Mouse (Mus musculus) frontal cortex, postnatal 10 days (tissue): ENCODE results near the gene Cdc25a.

Source experiments
- DNase-seq, 2 experiments: peaks; one replicate each; pipeline ENCODE4 v3.0.0; 2022; ENCODE audit warnings: low spot score in 2 of 2, mixed read lengths in 1 of 2

Cdc25a gene

DNA sequence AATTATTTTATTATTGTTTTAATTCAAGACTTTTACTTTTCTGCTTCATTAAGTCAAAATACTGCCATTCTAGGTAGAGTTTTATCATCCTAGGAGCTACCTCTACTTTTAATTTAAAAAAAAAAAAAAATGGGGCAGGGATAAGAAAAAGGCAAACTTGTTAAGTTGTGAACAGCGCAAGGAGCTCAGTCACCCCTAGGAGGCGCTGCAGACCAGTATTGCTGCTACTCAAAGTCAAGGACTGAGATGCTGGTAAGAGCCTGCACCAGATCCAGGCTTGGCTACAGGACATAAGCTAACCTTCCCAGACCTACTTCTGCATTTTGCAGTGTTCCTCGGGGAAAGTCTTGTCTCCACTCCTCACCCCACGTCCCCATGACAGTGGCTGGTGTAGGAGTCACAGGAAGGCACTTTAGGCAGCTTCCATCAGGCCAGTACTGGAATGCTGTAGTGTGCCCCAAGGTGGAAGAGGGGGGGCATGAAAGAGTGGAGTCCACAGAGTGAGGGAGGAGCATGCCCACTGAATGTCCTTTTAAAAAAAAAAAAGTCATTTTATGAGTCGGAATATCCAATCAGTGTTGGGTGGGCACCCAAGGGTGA, 17.4 kb downstream of the Cdc25a start:
- DNase-seq, result peak in 1 of 2 experiments; percentile 59

DNA sequence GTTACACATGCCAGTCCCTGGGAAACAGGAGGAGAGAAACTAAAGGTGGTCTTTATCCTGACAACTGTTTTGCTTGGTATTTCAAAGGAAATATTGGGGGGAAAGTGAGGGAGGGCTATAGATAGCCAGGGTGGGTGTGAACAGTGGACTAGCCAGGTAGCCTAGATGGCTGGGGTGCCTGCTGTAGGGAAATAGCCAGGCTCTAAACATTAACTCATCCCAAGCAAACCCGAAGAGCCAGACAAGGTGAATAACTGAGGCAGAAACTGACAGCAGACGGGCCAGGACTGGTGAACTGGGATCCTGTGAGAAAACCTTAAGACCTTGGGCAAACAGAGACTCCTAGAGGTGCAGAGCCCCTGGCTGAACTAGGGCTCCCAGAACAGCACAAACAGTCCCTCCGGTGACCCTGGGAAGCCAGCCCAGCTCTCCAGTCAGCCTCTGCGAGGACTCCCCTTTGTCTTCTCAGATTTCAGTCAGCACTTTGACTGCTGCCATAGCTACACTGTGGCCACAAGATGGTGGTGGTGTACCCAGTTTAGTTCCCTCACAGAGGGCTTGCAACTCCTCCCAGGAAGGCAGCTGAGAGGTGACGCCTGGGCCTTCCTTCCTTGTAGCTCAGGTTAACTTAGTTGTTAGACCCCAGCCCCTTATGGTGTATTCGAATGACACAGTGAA, 19.2 kb downstream of the Cdc25a start:
- DNase-seq, result peak; percentile 41 to 73

DNA sequence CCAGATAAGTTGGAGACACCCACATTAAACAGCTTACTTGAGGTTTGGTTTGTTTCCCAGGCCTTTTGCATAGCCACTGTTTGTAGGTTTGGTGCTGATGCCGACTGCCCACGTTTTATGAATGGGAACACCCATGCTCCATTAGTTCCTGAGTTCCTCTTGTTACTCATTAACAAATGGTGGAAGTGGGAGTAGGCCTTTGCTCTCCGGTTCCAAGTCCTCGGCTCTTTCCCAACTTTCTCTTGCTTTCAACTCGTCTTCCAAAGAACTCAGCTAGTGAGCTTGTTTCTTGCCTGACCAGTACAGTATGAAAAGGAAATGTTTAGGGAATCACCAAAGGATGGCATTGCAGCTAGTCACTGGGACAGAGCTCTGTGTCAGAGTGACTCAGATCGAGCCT, 20.2 kb downstream of the Cdc25a start:
- no peak for DNase-seq

DNA sequence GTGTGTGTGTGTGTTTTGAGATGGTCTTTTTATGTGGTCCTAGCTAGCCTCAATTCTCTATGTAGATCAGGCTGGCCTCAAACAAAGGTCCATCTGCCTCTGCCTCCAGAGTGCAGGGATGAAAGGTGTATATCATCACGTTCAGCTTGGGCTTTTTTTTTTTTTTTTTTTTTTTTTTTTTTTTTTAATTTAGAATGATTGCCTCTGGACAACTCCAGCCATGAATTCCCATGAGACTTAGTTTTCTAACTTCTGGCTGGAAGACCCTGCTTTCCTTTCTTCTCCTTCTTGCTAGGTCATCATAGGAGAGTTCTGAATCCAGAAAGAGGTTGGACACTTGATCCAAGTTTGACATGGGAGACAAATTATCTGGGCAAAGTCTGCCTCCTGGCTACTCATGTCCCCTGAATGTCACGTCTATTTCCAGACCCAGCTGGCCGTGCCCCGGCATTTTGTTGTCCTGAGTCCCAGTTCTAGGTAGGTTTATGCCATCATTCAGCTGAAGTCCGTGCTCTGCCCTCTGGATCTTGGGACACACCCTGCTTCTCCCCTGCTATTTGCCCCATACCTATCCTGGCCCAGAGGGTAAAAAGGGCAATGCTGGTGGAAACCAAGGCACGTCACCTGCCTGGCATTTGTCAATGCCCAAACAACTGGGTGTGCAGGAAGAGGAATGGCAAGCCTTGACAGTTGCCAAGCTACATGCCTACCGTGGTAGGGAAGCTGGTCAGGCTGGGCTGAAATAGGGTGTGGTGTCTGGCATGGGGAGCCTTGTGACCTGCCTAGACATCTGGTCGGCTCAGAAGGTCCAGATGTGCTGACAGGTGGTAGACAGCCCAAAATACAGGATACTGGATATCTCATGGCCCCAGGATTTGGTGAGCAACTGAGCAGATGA, 21.1 kb downstream of the Cdc25a start:
- no peak for DNase-seq

DNA sequence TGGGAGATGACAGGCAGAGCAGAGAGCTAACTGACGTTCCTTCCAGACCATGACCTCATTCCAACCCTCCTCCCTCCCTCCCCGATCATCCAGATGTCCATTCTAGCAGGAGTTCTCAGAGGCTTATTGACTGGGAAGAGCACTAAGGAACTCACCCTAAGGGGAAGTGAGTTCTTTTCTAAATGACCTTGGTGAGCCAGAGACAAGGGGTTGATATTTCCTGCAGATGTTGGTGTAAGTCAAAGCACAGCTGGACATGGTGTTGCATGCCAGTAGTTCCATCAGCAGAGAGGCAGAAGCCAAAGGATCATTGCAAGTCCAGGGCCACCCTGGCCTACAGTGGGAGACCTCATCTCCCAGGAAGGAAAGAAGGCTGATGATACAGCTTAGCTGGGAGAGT, 22.6 kb downstream of the Cdc25a start:
- no peak for DNase-seq

DNA sequence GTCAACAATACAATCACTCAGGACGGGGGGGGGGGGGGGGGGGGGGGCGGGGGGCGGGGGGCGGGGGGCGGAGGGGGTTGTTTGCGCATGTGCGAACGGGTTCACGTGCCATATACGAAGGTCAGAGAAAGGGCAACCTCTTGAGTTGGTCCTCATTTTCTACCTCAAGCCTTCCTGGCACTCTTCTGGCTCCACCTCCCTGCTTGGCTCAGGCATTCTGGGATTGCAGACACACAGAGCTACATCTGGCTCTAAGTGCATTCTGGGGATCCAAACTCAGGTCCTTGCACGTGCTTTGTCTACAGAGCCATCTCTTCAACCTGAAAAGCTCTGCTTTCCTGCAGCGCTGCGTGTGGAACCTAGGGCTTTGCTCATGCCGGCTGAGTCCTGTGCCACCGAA, 24.0 kb downstream of the Cdc25a start:
- DNase-seq, result no peak

DNA sequence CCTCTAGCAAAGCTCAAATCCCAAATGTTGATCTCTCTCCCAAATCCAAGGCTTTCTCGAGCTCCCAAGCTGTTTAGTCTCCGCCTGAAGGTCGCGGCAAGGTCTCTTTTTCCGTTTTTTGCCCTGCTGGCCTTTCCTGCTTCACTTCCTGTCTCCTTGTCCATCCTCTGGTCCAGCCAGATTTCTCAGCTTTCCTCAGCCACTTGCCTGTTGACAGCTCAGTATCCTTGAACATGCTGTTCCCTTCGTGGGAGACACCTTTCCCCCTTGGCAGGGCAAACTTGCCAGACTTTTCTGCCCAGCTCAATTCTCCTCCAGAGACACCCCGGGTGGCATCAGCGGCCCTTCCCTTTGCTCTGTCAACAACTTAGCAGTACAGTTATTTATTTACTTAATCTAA, 24.4 kb downstream of the Cdc25a start:
- DNase-seq, result no peak

DNA sequence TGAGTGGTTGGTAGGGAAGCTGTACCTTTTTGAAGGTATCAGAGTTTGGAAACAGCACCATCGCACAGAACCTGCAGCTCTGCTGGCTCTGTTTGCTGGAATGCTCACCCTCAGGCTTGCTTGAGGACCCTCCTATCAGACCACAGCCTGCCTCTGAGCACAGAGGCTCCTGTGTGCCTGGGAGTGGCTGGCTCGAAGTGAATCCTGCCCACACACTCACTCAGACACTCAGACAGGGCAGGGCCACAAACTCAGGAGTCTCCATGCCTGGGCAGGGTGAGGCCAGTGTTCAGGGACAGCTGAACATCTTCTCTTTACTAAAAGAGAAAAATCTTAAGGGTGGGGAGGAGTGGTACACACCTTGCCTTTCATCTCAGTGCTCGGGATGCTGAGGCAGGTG, 25.2 kb downstream of the Cdc25a start:
- no peak for DNase-seq

DNA sequence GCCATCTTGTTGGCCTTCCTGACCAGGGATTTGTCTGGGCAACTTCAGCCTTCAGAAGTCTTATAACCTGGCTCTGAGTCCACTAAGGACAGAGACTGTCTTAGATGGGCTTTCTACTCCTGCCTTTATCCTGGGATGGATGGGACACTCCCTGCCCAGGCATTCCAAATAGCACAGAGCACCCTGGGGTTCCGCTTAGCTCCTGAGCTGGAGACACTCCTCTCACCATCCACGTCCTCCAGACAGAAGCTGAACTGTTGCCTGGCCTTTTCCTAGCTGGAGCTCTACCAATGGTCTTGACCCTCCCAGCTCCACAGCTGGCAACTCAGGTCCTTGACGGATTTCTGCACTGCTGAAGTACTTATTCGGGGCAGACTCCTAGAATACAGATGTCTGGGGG, 26.9 kb downstream of the Cdc25a start:
- DNase-seq, result no peak

DNA sequence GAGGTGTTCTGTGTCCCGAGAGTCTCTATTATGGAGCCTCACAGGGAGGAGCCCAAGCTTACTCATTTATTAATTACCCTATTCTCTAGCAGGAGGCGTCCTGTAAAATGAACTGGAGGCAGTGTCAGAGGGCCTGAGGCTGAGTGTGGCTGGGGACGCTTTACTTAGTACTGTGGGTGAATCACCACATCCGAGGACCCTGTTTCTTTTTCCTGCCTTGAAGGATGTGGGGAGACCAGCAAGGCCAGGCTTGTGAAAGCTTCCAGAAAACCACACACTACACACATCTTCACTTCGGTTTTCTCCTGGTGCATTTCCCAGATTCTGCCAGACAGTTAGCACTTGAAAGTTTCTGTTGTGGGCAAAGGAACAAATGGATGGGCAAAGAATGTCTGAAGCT, 27.4 kb downstream of the Cdc25a start:
- no peak for DNase-seq

DNA sequence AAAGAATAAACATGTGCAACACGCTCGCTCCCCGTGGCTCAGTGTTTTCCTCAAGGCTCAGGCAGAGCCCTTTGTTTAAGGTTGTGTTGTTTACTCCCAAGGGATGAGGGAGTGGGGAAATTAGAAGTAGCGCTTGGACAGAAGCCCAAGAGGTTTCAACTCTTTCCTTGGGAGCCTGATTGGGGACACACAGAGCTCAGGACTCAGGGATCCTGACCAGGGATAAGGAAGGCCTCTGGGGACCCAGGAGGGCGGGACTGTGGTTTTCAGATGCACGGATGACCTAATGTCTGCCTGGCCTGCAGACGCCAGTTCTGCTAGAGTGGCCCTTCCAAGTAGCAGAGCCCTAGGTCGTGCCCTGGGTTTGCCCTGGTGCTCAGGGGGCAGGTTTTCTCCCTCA, 31.9 kb downstream of the Cdc25a start:
- DNase-seq, result no peak

DNA sequence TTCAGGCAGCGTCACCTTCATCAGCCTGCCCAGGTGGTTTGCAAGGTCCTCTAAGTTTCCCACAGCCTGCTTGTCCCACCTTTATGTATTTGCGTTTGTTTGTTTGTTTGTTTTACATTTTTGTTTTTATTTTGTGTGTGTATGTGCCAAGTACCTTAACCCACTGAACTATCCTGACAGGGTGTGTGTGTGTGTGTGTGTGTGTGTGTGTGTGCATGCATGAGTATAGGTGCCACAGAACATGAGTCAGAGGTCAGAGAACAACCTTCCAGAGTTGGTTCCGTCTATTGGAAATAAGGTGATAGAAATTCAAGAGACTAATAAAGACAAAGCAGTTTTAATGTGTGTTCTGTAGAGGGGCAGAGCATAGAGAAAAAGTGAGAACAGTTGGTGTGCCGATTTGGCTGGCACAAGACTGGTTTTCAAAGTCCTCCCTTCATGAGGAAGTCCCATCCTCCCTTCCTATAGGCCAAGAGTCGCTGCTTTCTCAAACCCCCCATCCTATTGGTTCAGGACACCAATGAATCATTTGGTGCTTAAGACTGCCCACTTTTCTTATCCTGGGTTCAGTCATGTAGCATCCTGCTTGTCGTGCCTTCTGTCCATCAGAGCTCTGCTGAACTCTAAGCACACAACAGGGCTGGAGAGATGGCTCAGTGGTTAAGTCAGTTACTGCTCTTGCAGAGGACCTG, 32.5 kb downstream of the Cdc25a start:
- DNase-seq, result no peak

DNA sequence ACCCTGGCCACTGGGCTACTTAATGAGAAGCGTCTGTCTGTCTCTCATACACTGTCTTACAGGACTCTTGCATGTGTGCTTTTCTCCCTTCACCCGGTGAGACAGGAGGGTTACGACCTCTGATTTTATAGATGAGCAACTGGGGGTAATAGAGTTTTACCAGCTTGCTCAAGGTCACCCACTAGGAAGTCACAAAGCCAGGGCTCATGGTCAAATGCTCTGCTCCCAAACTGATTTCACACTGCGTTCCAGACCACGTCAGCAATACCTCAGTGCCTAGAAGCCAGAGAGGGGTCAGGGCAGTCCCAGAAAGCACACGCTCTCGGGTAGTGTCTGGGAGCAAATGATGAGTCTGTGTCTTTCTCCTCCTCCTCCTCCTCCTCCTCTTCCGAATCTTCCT, 33.7 kb downstream of the Cdc25a start:
- no peak for DNase-seq

DNA sequence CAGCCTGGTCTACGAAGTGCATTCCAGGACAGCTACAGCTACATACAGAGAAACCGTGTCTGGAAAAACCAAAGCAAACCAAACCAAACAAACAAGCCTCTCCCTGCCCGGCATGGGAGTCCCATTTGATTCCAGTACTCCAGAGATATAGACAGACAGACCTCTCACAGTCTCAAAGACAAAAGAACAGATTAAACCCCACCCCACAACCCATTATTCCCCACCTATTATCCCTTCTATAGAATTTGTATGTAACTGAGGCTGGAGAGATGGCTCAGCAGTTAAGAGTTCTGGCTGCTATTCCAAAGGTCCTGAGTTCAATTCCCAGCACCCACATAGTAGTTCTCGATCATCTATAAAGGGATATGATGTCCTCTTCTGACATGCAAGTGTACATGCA, 34.5 kb downstream of the Cdc25a start:
- DNase-seq, result no peak

DNA sequence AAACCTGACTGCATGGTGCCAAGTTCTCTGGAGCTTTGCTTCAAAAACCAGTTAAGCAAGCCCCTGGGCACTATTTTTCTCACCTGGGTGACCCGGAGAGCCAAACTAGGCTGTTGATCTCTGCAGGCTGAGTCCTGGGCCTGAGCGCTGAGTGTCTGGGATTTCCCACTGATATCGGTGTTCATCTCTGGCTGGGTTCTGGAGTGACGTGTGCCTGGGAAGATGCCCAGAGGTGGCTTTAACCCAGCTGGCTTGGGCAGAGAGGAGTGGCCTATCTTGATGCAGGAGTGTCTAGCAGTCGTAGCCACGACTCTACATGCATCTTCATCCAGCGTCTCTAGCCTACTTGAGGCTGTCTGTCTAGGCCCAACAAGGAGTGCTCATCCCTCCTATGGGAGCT, 36.4 kb downstream of the Cdc25a start:
- DNase-seq, result no peak

DNA sequence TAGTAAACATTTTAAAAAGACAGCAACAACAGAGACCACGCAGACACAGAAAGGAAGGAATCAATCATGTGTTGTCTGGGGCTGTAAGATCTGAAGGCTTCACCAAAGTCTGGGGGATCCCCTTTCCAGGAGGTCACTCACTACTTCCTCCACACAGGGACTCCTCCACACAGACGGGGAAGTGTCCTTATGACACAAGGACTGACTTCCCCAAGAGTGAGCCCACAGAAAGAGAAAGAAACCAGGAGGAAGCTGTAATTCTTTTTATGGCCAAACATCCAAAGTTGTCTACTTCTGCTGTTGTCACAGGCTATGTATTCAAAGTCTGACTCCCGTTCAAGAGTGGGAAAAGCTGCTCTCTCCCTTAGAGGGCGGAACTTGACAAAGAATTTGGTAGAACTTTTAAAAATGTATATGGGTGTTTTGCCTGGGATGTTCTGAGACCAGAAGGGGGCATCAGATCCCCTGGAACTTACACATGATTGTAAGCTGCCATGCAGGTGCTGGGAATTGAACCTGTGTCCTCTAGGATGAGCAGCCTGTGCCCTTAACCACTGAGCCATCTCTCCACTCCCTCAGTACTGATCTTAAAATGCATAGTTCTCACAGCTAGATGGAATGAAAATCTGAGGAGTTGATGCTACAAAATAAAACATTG, 39.0 kb downstream of the Cdc25a start:
- DNase-seq, result no peak

DNA sequence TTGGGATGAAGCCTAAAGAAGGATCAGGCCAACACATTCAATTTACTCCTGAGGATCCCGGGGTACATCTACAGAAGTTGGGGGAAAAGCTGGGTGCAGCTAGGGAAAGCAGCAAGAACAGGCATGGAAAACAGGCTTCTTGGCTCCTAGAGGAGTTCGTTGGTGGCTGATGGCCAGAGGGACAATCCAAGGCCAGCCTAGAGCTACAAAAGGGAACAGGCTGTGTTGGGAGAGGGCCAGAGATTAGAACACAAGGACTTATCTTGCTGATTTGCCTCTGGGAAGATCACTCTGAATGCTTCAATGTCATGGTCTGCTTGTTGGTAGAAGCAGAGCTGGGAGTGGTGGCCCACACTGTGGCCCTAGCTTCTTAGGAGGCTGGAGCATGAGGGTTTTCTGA, 42.6 kb downstream of the Cdc25a start:
- no peak for DNase-seq

DNA sequence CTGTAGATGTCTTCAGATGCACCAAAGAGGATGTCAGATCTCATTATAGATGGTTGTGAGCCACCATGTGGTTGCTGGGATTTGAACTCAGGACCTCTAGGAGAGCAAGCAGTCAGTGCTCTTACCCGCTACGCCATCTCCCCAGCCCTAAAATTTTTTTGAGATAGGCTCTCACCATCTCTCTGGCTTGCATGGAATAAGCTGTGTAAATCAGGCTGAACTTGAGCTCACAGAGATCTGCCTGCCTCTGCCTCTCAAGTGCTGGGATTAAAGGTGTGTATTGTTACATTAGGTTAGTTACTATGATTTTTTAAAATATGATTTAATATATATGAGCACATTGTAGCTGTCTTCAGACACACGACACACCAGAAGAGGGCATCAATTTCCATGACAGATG, 53.8 kb downstream of the Cdc25a start:
- DNase-seq, result no peak

DNA sequence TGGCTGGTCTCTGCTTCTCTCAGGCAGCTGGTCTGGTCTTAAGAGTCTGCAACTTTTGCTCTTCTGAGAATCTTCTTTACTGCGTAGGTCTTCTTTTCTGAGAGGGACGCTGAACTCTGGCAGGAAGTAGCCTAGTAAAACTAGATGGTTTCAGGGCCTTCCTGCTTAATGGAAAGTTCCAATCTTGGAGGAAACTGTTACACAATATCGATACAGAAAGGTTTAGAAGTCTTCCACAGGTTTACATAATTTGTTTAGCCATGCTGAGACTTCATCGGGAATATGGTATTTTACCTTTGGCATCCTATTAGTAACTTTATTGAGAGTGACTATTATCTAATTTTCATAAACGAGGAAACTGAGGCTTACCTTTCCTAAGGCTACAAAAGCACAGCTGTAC, 54.7 kb downstream of the Cdc25a start:
- DNase-seq, result no peak

DNA sequence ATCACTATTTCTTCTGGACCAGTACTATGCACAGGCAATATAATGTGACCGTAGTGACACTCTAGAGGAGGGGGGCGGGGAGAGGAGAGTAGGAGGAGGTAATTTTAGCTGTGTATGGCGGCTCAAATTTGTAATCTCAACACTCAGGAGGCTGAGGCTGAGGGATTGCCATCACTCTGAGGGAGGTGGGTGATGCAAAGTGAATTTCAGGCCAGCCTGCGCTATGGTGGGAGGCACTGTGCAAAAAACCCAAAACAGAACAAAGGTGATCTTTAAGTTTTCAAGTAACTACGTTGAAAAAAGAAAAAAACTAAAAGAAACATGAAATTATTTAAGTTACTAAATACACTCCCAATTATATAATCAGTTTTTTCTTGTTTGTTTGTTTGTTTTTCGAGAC, 55.4 kb downstream of the Cdc25a start:
- no peak for DNase-seq

DNA sequence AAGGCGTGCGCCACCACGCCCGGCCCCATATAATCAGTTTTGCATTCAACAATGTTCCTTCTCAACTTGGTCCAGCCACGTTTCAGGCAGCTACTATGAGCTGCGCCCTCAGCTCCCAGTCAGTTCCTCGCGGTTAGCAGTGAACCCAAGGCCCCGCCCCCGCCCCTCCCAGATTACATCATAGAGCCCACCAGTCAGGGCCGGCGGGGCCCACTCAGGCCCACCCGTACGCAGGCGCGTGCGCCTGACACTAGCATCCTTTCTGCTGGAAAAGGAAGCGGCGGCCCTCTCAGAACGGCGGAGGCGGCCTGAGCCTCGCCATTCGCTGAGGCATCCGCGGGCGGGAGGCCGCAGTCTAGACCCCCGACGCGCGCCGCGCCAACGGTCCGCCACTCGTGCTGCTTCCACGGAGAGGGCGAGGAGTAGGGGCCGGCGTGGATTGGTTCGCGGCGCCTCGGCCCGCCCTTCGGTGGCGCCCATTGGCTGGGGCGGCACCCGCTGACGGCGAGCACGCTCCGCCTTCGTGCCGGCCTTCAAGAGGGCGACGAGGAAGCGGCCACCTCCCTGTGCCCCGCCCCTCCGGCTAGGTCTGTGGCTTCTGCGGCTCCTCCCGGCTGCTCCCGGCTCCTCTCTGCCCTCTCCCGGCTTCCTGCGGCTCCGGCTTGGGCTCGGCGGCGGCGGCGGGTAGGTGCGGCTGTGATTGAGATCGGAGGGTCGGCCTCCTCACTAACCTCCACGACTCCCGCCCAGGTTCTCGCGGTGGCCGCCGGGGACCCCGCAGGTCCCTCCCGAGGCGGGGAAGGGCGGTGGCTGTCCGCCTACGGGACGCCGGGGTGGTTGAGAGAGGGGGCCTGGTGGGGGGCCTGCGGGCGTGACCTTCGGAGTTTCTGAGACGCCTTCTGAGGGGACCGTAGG, 56.1 kb downstream of the Cdc25a start, which contains the start of gene Map4:
Map4 (plus strand) TSS at position 204 of the 915 bp plus-strand sequence.
- DNase-seq, result peak; percentile 97 to 99
